Mouse (Mus musculus) cortical plate, adult 2 months (tissue): ENCODE results near the gene Msi2. TPM values are rescaled to one million over a fixed set of nuclear protein-coding genes. Genes with fewer than 3 reads are reported as not detected.
A peak's percentile ranks its signal among the peaks of the same experiment; 100 is the strongest.

Experiments
- H3K27ac ChIP-seq: fragments of 200-500 bp; 2 replicates; pipeline ENCODE4 v1.5.1; 2012; ENCODE audit warnings: low read length, control low read depth, inconsistent platforms; ENCODE audit not compliant: insufficient read depth
- H3K4me1 ChIP-seq: fragments of 200-500 bp; 2 replicates; pipeline ENCODE4 v1.6.1; 2011; ENCODE audit warnings: low read length; ENCODE audit not compliant: control insufficient read depth, insufficient read depth
- H3K4me3 ChIP-seq: fragments of 200-500 bp; 2 replicates; pipeline ENCODE4 v1.5.1; 2011; ENCODE audit warnings: mild to moderate bottlenecking, low read length, control low read depth; ENCODE audit not compliant: insufficient read depth
- CTCF ChIP-seq: fragments of 200-500 bp; IDR thresholded peaks from 2 replicates; pipeline ENCODE4 v1.5.1; 2011; ENCODE audit warnings: mild to moderate bottlenecking, control low read depth, low read length; ENCODE audit not compliant: insufficient read depth; ENCODE audit errors: extremely low read depth
- POLR2A ChIP-seq: fragments of 200-500 bp; IDR thresholded peaks from 2 replicates; pipeline ENCODE4 v1.6.1; 2011; ENCODE audit warnings: mild to moderate bottlenecking, low read length, control low read depth; ENCODE audit not compliant: insufficient read depth; ENCODE audit errors: extremely low read depth
- polyA plus RNA-seq: library from polyadenylated mRNA; depleted of rRNA; stranded (reverse); fragments of >200 nt; gene quantifications from 2 replicates; pipeline ENCODE4 v1.2.3, GENCODE M21; 2012

Msi2 gene
- polyA plus RNA-seq, 1 experiment, result 57.5 TPM

DNA sequence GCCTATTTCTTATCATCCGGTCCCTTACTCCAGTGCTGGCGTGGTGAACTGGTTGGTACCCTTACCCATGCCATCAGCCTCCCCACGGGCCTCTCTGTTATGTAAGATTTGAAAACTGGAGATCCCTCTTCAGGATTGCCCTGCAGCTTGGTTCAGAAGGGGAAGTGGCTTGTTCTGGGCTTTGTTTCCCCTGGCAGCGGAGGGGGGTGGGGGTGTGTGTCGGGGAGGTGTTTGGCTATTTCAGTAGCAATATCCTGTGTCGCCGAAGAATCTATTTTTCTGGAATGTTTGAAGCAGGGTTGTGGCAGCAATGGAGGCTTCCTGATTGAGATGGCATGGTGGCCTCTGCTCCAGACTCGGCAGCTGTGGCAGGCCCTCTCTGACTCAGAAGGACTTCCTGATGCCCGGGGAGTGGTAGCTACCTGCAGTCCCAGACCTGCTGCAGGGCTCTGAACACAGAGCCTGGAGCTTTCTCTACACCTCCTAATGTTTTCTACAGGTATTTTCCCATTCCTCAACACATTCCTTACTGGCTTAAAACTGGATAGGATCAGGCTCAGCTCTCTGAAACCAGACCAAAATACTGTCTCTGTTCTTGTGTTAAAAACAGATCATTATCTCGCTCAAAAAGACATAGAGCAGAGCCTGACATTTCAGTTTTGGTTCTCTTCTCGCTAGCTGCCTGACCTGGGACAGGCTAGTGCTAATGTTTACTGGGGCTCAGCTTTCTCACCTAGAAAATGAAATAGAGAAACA lies 104.4 kb downstream of the Msi2 start:
- TF ChIP-seq POLR2A, result no peak
- no peak for TF ChIP-seq CTCF
- Histone ChIP-seq H3K4me1 (peaks cover 2% of the 10 kb centered on the region; the same call in 1 of the 2 replicates), H3K27ac (peak overlapping the region; percentile 42), H3K4me3 (no peak overlapping the region)

DNA sequence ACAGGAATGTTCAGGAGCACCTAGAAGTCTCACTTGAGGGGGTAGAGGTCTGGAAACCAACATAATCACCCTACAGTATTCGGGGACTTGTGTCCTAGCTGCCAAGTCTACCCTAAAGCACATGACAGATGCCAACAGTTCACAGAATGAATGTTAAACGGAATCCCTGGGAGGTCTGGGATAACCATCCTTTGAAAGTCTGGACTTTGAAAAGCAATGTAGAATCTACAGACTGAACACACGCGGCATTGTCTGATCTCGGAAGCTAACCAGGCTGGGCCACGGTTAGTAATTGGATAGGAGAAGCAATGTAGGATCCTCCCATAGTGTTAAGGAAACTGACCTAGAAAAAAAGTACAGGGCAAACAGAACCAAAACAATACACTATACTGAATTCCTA lies 105.3 kb downstream of the Msi2 start:
- TF ChIP-seq POLR2A, result no peak
- no peak for TF ChIP-seq CTCF
- Histone ChIP-seq H3K4me1 (peaks cover 2% of the 10 kb centered on the region; the same call in 1 of the 2 replicates), H3K27ac (0 out of 2 replicates have a peak overlapping the region, but pooled peaks have one; percentile 47), H3K4me3 (no peak overlapping the region)

- H3K4me1 ChIP-seq, result peaks cover 2% of the 10 kb centered on the region; the same call in 1 of the 2 replicates
- no peak overlapping the region for H3K27ac ChIP-seq
- no peak overlapping the region for H3K4me3 ChIP-seq
- no peak for TF ChIP-seq CTCF
- no peak for TF ChIP-seq POLR2A
These were observed 106.2 kb downstream of the Msi2 start for GRCm38 (mm10) chr11:88612141-88612540.

DNA sequence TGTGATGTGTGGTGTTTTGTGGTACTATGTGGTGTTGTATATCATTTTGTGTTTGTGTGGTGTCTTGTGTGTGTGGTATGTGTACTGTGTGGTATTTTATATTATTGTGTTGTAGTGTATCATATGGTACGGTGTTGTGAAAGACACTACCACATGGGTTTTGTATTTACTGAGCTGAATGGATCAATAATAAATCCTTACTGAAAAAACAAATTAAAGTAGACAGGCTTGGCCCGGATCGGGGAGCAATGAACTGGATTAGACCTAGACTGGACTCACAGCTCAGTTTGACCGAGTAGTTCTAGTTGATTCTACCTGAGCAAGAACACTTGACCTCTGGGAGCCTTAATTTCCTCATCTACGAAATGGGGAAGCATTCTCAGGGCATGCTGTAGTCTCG lies 107.5 kb downstream of the Msi2 start:
- Histone ChIP-seq H3K4me3 (no peak overlapping the region), H3K4me1 (peaks cover 2% of the 10 kb centered on the region; the same call in 1 of the 2 replicates), H3K27ac (no peak overlapping the region)
- TF ChIP-seq CTCF, result no peak
- no peak for TF ChIP-seq POLR2A

GRCm38 (mm10) chr11:88610112-88610511 lies 108.2 kb downstream of the Msi2 start:
- TF ChIP-seq CTCF (no peak), POLR2A (no peak)
- H3K27ac ChIP-seq, result no peak overlapping the region
- H3K4me3 ChIP-seq, result no peak overlapping the region
- peaks cover 2% of the 10 kb centered on the region; the same call in 1 of the 2 replicates for H3K4me1 ChIP-seq

DNA sequence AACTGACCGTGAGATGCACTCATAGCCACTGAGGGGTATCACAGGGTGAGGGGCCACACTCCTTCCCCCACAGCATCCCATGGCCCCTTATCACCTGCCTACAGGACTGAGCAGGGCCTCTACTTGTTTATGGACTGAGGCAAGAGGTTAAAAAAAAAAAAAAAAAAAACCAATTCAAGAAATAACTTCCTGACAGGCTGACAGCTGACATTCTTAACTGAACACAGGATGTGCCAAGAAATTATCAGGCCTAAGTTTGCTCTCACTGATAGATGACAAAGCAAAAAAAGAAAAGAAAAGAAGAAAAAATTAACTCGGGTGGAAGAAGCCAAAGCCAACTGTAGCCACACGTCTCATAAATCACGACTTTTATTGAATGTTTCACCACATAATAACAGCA lies 109.7 kb downstream of the Msi2 start:
- TF ChIP-seq CTCF, result no peak
- no peak for TF ChIP-seq POLR2A
- Histone ChIP-seq H3K4me1 (peaks cover 2% of the 10 kb centered on the region; the same call in 1 of the 2 replicates), H3K4me3 (no peak overlapping the region), H3K27ac (no peak overlapping the region)

DNA sequence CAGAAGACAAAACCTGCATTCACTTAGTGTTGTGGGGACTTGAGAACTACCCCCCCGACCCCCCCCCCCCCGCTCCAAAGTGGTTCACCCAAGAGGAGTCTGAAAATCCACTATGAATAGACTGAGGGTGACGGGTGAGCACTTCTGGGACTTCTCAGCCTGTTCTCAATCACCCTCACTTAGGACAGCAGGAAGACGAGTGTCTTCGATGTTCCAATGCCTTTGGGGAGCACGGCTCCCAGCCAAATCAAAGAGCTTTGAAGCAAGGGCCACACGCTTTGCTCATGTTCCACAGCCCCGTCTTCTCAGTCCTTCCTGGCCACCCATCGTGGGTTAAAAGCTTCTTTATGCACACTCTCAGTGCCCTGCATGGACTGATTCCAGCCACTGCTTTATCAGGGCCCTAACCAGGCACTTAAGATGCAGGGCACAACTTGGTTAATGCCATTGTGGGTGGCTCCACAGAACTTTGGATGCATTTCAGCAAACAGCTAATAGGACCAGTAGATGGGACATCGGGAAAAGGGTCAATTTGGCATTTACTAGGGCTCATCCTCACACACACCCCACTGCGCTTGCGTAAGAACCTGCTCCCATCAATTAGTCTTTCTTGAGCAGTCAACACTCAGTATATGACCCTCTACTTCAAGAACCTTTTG lies 110.5 kb downstream of the Msi2 start:
- Histone ChIP-seq H3K4me1 (peaks cover under 1% of the 10 kb centered on the region; the same call in 1 of the 2 replicates), H3K27ac (no peak overlapping the region), H3K4me3 (no peak overlapping the region)
- TF ChIP-seq POLR2A, result no peak
- no peak for TF ChIP-seq CTCF

DNA sequence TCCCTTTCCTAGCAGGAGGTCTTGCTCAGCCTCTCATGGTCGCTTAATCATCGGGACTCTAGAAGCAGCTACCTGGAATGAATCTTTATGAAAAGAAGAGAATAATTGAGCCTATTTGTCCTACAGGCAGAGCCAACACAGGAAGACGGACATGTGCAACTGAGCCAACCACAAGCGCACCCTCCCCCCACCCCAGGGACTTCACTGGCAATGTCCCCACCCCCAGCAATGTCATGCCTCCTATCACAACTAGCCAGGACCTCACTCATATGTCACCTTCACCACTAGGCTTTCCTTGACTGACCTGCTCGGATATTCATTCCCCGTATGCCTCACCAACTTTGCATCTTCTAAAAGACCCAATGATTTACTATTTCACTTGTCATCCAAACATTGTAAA lies 112.5 kb downstream of the Msi2 start:
- no peaks in the 10 kb centered on the region for H3K4me1 ChIP-seq
- H3K4me3 ChIP-seq, result no peak overlapping the region
- TF ChIP-seq CTCF (no peak), POLR2A (no peak)
- H3K27ac ChIP-seq, result no peak overlapping the region

GRCm38 (mm10) chr11:88605098-88605525 lies 113.2 kb downstream of the Msi2 start:
- H3K4me3 ChIP-seq, result no peak overlapping the region
- H3K4me1 ChIP-seq, result no peaks in the 10 kb centered on the region
- H3K27ac ChIP-seq, result no peak overlapping the region
- TF ChIP-seq POLR2A (no peak), CTCF (no peak)

DNA sequence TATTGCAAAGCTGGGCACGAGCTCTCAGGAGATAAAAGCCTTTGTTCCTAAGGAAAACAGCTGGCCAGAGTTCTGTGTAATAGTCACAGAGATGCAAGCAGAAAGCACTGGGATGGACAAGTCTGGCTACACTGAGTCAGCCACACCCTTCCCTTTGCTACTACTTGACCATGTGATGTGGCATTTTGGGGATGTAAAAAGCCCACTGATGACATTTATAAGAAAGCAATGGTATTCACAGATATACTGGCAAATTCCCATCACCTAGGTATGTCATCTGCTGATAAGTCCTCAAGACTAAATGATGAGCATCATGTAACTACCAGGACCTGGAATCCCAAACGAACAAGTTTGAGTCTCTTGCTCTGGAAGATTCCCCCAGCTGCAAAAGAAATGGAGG lies 113.7 kb downstream of the Msi2 start:
- TF ChIP-seq POLR2A (no peak), CTCF (no peak)
- Histone ChIP-seq H3K27ac (no peak overlapping the region), H3K4me3 (no peak overlapping the region), H3K4me1 (0 out of 2 replicates have a peak, but pooled peaks cover under 1% of the 10 kb centered on the region)
